Mouse (Mus musculus): ENCODE results near the gene Ptpn20.

GRCm38 (mm10) chr14:33678740-33679139 is 89.7 kb downstream of the Ptpn20 start:
- TF ChIP-seq CTCF (conservative IDR thresholded peaks at IDR 0.05; ENCODE audit: insufficient read depth, insufficient read length, low read depth, low read length) (no peak), POLR2A (IDR thresholded peaks at IDR 0.05; ENCODE audit: low read depth, low read length) (no peak)
